In genomic region chr16:96175399-96175798, GRCm38 (mm10) we compare ENCODE assay signal across 17 mouse cellular contexts. TPM values are rescaled to one million over a fixed set of nuclear protein-coding genes. Genes with fewer than 3 reads are reported as not detected.
DNase-seq lines count a peak whose midpoint lies in the region; ATAC-seq and TF ChIP-seq lines count a peak whose summit lies in the region.
"Had no signal": no experiment of that assay in that cellular context is flagged by ENCODE, and none has a peak within 500 bp of the region (broad histone marks: within the 10 kb centered on the region; RNA-seq: fewer than 3 reads in every experiment).

No protein-coding gene starts in this region.

- ATAC-seq in forebrain, embryonic 13.5 days = peak; percentile 48; the same call in 1 of the 2 replicates
- peak; percentile 33; the same call in 1 of the 2 replicates for ATAC-seq in kidney, postnatal 0 days (replicated peaks; ENCODE audit: low FRiP score, low read depth)
- ATAC-seq: intestine, postnatal 0 days had no signal

- H3K36me3 ChIP-seq in forebrain, embryonic 13.5 days (ENCODE audit: poor library complexity, severe bottlenecking) = 0 out of 2 replicates have a peak, but pooled peaks cover 5% of the 10 kb centered on the region
- H3K36me3 ChIP-seq in forebrain, embryonic 10.5 days (replicated peaks) = no peaks in the 10 kb centered on the region; the same call in 1 of the 2 replicates
- H3K36me3 ChIP-seq in kidney, postnatal 0 days (ENCODE audit: insufficient read depth, low read length) = no peaks in the 10 kb centered on the region
- no peaks in the 10 kb centered on the region for H3K36me3 ChIP-seq in kidney, adult 2 months (ENCODE audit: control insufficient read depth, insufficient read depth, low read length)
- H3K36me3 ChIP-seq: G1E had no signal

- H3K4me3 ChIP-seq in forebrain, embryonic 13.5 days = no peak overlapping the region
- no peak overlapping the region for H3K4me3 ChIP-seq in forebrain, embryonic 10.5 days
- H3K4me3 ChIP-seq in kidney, postnatal 0 days (replicated peaks; ENCODE audit: low read depth, low read length) = no peak overlapping the region
- no peak overlapping the region for H3K4me3 ChIP-seq in kidney, adult 2 months (ENCODE audit: insufficient read depth, low read depth, low read length)

- no peak overlapping the region for H3K4me2 ChIP-seq in forebrain, embryonic 13.5 days
- H3K4me2 ChIP-seq in kidney, postnatal 0 days (ENCODE audit: low read length) = no peak overlapping the region

- H3K27me3 ChIP-seq in forebrain, embryonic 13.5 days = no peaks in the 10 kb centered on the region
- H3K27me3 ChIP-seq in forebrain, embryonic 10.5 days (ENCODE audit: poor library complexity, severe bottlenecking) = no peaks in the 10 kb centered on the region
- no peaks in the 10 kb centered on the region for H3K27me3 ChIP-seq in kidney, postnatal 0 days (ENCODE audit: insufficient read depth, low read length)
- no peaks in the 10 kb centered on the region for H3K27me3 ChIP-seq in kidney, adult 2 months (replicated peaks; ENCODE audit: control insufficient read depth, insufficient read depth, low read length)

- DNase-seq in forebrain, embryonic 10.5 days (ENCODE audit: extremely low spot score, low spot score) = no peak
- no peak for DNase-seq in kidney, postnatal 0 days (ENCODE audit: low spot score)
- DNase-seq in kidney, adult 2 months = no peak
- peak; percentile 80 to 86 for DNase-seq in lung, adult 18-20 months
- DNase-seq in lung, postnatal 4 days = peak; percentile 71 to 89
- no peak for DNase-seq in cerebellum, adult 18-20 months
- DNase-seq: adrenal gland, postnatal 14 days; cerebellum, postnatal 36 days; heart, adult 18-20 months; heart, postnatal 4 days; spleen, adult 18-20 months; thymus, postnatal 36 days had no signal

- TF ChIP-seq CTCF in kidney, postnatal 0 days (IDR thresholded peaks at IDR 0.05; ENCODE audit: low read depth) = no peak
- TF ChIP-seq CTCF in kidney, adult 2 months (conservative IDR thresholded peaks at IDR 0.05; ENCODE audit: insufficient read depth, insufficient read length, low read depth, low read length) = no peak

- H3K9ac ChIP-seq in forebrain, embryonic 13.5 days = no peak overlapping the region
- H3K9ac ChIP-seq in kidney, postnatal 0 days (ENCODE audit: low read depth, low read length) = no peak overlapping the region

- TF ChIP-seq POLR2A in kidney, adult 2 months (IDR thresholded peaks at IDR 0.05; ENCODE audit: low read depth, low read length) = no peak

- H3K27ac ChIP-seq in forebrain, embryonic 13.5 days = no peak overlapping the region
- H3K27ac ChIP-seq in forebrain, embryonic 10.5 days = no peak overlapping the region
- H3K27ac ChIP-seq in kidney, postnatal 0 days = no peak overlapping the region
- no peak overlapping the region for H3K27ac ChIP-seq in kidney, adult 2 months (ENCODE audit: insufficient read depth, low read depth, low read length)
- H3K27ac ChIP-seq: stomach, postnatal 0 days had no signal

- no peaks in the 10 kb centered on the region for H3K4me1 ChIP-seq in forebrain, embryonic 13.5 days
- peaks cover 8% of the 10 kb centered on the region for H3K4me1 ChIP-seq in forebrain, embryonic 10.5 days
- H3K4me1 ChIP-seq in kidney, postnatal 0 days (replicated peaks; ENCODE audit: insufficient read depth, low read length) = no peaks in the 10 kb centered on the region
- H3K4me1 ChIP-seq in kidney, adult 2 months (ENCODE audit: control insufficient read depth, insufficient read depth, low read length) = no peaks in the 10 kb centered on the region

- H3K9me3 ChIP-seq in forebrain, embryonic 13.5 days (replicated peaks) = no peaks in the 10 kb centered on the region
- H3K9me3 ChIP-seq in forebrain, embryonic 10.5 days = peaks cover 8% of the 10 kb centered on the region; the same call in 1 of the 2 replicates
- no peaks in the 10 kb centered on the region for H3K9me3 ChIP-seq in kidney, postnatal 0 days (replicated peaks; ENCODE audit: low read length)

- 43% methylated on average over 2 of the region's 2 CpGs for WGBS in forebrain, embryonic 13.5 days
- WGBS in forebrain, embryonic 10.5 days = 50% methylated on average over 2 of the region's 2 CpGs
- WGBS in kidney, postnatal 0 days = 49% methylated on average over 2 of the region's 2 CpGs
- 39% methylated on average over 2 of the region's 2 CpGs for WGBS in kidney, adult 2 months

RNA-seq across cellular contexts. Expression of gene Lca5l, which starts 16.7 kb away (rescaled TPM):
- polyA plus RNA-seq in forebrain, embryonic 13.5 days (2015; fragmentation: Nextera tagmentation; extraction: Ambion mirVana) = 1.1 and 1.3 TPM in 2 replicates
- 1.0 and 1.1 TPM in 2 replicates for polyA plus RNA-seq in forebrain, embryonic 10.5 days (2016; fragmentation: Nextera tagmentation; extraction: Ambion mirVana)
- 1.6 TPM in 2 replicates for polyA plus RNA-seq in kidney, postnatal 0 days (2015; fragmentation: Nextera tagmentation; extraction: Ambion mirVana)
- polyA plus RNA-seq in kidney, adult 2 months (2012; rRNA removed) = 0.39 and 0.47 TPM in 2 replicates
- polyA plus RNA-seq: G1E; liver, adult 2 months had no signal

RNA-seq across cellular contexts. Expression of gene Sh3bgr, which starts 24.9 kb away (rescaled TPM):
- polyA plus RNA-seq in forebrain, embryonic 13.5 days (2015; fragmentation: Nextera tagmentation; extraction: Ambion mirVana) = 0.86 and 1.3 TPM in 2 replicates
- polyA plus RNA-seq in forebrain, embryonic 10.5 days (2016; fragmentation: Nextera tagmentation; extraction: Ambion mirVana) = 1.3 and 1.8 TPM in 2 replicates
- polyA plus RNA-seq in kidney, postnatal 0 days (2015; fragmentation: Nextera tagmentation; extraction: Ambion mirVana) = 3.3 and 3.6 TPM in 2 replicates
- polyA plus RNA-seq in kidney, adult 2 months (2012; rRNA removed) = 4.5 and 6.7 TPM in 2 replicates
- polyA plus RNA-seq: G1E; liver, adult 2 months had no signal

RNA-seq across cellular contexts. Expression of gene Wrb, which starts 30.2 kb away (rescaled TPM):
- polyA plus RNA-seq in forebrain, embryonic 13.5 days (2015; fragmentation: Nextera tagmentation; extraction: Ambion mirVana) = 131 and 147 TPM in 2 replicates
- 127 and 128 TPM in 2 replicates for polyA plus RNA-seq in forebrain, embryonic 10.5 days (2016; fragmentation: Nextera tagmentation; extraction: Ambion mirVana)
- 47.8 and 55.9 TPM in 2 replicates for polyA plus RNA-seq in kidney, postnatal 0 days (2015; fragmentation: Nextera tagmentation; extraction: Ambion mirVana)
- 44.7 and 46.9 TPM in 2 replicates for polyA plus RNA-seq in kidney, adult 2 months (2012; rRNA removed)

RNA-seq across cellular contexts. Expression of gene Hmgn1, which starts 47.9 kb away (rescaled TPM):
- polyA plus RNA-seq in forebrain, embryonic 13.5 days (2015; fragmentation: Nextera tagmentation; extraction: Ambion mirVana) = 656 and 774 TPM in 2 replicates
- polyA plus RNA-seq in forebrain, embryonic 10.5 days (2016; fragmentation: Nextera tagmentation; extraction: Ambion mirVana) = 851 and 879 TPM in 2 replicates
- polyA plus RNA-seq in kidney, postnatal 0 days (2015; fragmentation: Nextera tagmentation; extraction: Ambion mirVana) = 551 and 628 TPM in 2 replicates
- polyA plus RNA-seq in kidney, adult 2 months (2012; rRNA removed) = 23.3 and 36.4 TPM in 2 replicates

Comparison
In these comparisons a context has a peak if more than half of its experiments do, and no peak if none do; other contexts are left out.
1. DNase-seq: peak in lung, adult 18-20 months (2 of 2) and lung, postnatal 4 days (2 of 2); none in forebrain, embryonic 10.5 days (single experiment), kidney, postnatal 0 days (single experiment), kidney, adult 2 months (single experiment) and cerebellum, adult 18-20 months (0 of 2).